Mouse (Mus musculus) fibroblast of lung, adult 2 months (primary cell): ENCODE results near the gene Sost.

Experiments used
- DNase-seq: peaks from one replicate; pipeline ENCODE4 v3.0.0-alpha.2; 2011; ENCODE audit warnings: low read depth

The Sost gene

DNA sequence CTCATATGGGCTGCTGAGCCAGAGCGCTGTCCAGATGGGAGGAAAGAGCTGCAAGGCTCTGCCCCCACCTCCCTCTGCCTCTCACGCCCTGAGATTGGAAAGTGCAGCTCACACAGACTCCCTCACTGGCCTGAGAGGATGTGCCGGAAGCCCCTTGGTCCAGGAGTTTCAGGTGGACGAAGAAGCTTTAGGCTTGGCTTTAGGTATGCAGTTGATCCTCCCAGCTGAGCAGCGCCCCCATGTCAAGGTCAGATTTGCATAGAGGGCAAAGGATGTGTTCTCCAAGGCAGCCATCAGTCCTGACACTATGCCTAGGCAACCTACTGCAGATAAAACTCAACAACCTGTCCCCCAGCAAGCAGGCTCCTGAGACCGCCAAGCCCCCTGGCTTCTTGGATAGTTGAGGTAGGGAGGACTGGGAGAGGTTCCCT lies 16.2 kb upstream of the Sost start:
- DNase-seq, result no peak

DNA sequence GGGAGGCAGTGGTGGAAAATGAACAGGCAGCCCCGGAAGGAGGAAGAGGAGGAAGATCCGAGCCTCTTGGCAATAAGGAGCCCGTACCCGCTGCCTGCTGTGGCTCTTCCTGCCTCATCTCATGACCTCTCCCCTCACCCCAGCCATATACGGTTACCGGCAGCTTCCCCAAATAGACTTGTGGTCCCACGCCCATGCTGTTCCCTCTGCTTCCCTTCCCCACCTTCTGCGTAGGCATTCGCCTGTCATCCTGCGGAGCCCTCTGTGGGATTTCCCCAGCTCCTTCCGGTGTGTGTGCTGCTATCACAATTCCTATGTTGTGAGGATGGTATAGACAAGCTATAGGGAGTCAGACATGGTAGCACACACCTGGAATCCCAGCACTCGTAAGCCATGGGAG lies 15.0 kb upstream of the Sost start:
- no peak for DNase-seq

DNA sequence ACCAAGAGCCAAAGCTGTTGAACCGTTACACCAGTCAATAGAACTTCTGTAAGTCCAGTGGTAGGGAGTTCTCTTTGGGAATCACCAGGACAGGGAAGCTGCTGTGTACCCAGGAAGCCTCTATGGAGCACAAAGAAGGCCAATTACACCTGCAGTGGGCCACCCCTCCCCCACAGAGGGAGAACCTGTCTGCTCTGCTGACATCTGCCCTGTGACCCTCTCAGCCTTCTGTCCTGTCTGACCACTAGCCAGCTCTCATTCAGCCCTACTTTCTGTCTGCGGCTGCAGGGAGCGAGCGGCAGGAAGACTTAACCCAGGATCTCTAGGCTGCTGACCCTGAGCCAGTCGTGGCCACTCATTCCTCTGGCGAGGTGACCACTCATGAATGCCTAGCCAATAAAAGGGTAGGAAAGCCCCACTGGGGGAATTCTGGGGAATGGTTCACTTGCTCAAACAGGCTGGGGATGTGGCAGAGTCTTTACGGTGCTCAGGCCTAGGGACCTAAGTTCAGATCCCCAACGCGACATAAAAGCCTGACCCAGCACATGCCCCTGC lies 13.9 kb upstream of the Sost start:
- DNase-seq, result no peak

DNA sequence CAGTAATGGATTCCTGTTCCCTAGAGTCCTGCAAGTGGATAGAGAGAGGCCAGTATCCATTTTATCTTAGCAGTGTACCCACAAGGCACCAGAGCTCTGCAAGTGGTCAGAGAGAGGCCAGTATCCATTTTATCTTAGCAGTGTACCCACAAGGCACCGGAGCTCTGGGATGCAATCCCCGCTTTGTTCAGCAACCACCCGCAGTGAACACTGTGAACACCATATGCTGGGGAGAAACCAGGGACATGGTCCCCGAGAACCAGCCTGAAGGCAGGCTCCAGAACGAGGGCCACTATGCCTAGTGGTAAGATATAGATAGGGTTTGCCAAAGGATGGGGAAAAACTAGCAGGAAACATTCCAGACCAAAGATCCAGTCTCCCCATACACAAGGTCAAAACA lies 12.3 kb upstream of the Sost start:
- DNase-seq, result no peak

DNA sequence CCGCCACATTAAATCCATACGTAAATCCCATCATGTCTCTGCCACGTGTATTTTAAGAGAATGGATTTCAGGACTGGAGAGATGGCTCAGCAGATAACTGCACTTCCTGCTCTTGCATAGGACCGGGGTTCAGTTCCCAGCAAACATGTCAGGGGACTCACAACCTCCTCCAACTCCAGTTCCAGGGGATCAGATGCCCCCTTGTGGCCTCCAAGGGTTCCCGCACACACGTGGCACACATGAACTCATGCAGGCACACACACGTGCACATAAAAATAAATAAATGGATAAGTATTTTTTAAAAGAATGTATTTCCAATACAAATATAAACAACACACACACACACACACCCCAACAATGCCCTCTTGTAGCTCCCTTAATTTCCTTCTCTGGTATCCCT lies 10.1 kb upstream of the Sost start:
- DNase-seq, result no peak

DNA sequence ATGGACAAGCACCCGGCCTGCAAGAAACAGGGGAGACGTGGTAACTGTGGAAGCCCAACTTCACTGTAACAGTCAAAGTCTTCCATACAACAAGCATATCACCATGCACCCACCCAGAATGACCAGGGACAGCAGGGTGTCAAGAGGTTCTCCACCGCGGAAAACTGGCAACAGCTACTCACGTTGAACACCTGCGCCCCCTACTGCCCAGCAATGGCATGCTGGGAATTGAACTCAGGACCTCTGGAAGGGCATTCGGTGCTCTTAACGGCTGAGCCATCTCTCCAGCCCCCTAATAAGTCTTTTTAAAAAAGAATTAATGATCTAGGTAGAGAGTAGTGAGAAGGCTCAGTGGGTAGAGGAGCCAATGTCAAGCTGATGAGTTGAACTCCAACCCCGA lies 8.1 kb upstream of the Sost start:
- no peak for DNase-seq

DNA sequence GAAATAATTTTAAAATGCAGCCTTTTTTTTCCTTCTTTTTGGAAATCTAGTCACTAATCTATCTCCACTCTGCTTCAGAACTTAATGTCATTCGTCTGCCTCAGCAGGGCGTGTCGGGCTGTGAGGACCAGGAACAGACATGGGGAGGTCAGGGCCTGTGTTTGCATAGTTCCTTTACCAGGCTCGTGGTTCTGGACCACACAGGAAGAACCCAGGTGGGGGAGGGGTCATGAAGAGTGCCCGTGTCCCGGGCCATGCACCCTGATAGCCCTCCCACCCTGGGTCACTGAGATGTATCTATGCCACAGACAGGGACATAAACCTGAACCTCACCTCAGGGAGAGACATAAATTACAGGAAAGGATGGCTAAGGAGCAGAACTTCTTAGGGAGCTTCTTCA lies 7.4 kb upstream of the Sost start:
- DNase-seq, result no peak

DNA sequence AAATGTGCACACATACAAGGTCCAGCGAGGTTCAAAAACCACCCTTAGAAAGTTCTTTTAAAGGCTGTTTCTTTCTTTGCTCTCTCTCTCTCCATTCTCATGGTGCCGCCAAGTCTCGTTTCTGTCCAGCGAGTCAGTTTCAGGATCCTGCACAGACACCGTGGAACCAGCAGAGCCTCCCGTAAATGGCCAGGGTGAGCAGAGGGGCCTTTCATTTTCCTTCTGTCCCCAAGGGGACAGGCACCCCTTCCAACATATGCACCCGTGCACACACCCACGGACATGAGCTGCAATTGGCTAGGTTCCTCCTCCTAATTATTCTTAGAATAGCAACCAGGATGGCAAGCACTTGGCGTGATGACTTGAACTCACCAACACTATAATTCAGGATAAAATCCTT lies 6.7 kb upstream of the Sost start:
- DNase-seq, result no peak

DNA sequence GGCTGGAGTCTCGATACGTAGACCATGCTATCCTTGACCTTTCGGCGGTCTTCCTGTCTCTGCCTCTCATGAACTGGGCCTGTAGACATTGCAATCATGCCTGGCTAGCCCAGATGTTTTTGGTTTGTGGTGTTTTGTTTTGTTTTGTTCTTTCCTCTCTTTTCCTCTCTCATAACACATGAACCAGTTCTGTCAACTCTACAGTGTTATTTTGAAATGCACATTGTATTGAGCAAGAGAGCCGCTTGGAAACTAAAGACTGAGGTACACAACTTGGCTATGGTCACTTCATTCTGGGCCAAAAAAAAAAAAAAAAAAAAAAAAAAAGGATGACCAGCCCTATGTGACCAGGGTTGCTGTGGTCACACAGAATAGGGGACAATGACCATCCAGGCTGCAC lies 5.8 kb upstream of the Sost start:
- DNase-seq, result no peak

DNA sequence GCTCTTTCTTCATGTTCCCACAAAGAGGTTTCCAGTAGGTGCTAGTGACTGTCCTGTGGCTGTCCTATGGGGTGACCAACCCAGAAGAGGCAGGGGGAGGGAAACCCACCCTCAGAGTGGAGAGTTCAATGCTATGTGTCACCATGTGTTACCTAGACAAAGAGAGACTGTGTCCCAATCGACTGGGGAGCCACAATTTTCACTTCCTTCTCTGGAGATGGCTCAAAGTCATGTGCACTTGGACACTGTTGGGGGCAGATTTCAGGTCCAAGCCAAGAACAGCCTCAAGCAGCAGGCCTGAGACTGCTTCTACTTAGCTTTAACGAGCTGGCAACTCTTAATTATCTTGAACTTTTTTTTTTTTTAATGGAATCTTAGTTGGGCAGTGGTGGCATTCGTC lies 5.3 kb upstream of the Sost start:
- DNase-seq, result no peak

DNA sequence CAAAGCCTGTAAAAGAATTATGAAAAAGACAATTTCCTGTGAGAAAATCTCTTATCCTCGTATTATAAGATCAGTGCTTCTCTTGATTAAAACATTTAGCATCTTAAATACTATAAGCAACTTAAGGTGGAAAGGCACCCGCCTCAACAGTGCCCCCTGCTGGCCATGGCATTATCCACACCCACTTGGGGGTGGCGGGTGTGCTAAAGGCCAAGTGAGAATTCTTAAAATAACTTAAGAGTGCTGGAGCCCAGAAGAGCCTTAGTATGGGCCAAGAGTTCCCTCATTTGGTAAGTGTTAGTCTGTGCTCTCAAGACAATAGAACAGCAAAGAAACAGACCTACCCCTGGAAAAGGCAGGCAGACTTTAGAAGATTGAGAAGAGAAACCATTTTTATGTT lies 4.6 kb upstream of the Sost start:
- DNase-seq, result no peak

DNA sequence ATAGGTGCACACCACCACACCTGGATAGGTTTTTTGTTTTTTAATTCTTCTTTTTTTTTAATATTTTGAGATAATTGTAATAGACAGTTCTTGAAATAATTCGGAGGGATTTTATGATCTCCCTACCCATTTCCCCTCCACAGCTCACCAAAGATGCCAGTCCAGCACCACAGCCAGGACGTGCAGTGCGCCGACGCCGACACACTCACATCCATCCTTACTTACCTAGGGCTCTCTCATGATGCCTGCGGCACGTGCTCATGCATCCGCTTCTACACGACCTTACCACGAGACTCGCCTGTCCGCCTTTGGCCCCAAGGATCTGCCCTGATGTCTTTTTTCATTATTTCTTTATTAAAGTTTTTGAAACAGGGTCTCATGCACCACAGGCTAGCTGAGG lies 3.0 kb upstream of the Sost start:
- no peak for DNase-seq

DNA sequence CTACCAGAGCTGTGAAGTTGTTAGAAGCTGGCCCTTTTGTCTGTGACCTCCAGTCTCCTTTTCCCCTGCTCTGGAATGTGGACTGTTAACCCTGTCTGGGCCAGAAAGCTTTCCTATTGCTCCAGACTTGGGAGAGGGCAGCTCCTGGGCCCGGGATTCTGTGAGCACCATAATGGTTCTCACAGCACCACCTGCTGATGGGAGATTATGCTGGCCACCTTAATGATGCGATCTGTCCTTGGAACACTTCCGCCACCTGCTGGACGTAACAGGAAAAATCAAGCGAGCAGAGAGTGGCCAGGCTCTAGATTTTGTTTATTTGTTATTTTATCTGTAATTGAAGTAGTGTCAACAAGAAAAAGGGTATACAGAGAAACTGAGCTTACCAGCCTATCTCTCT lies 2.0 kb upstream of the Sost start:
- DNase-seq, result peak; percentile 58

DNA sequence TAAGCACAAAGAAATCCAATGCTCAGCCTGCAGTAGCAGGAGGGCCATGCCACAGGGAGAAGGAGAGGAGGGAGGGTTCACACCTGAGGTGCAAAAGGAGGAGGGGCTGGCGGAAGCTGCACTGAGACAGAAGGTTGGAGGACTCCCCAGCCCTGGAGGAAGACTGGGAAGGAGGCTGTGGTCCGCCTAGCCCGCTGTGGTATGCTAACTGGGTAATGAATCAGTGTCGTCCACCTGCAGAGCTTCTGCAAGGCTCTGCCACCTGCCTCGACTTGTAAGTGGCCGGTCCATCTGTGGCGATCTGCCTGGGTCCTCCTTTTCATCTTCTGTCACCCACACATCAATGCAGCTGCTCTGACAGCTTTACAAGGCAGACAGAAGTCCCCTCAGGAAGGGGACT lies 1.5 kb upstream of the Sost start:
- no peak for DNase-seq

DNA sequence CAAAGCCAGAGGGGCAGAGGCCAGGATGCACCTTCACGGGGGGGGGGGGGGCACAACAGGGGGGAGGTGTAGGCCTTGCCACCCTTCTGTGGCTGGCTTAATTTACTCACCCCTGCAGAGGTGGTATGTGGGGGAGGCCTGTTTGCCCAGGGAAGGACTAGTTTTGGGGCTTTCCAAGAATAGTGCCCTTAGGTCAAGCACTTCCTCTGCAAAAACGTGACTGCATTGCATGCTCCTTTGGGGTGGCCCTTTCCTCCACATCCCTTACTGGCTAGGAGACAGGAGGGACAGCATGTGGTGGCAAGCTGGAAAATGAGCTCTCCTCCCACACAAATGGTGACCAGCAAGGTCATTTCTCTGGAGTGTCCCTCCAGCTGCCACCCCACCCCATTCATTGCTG lies 1.3 kb downstream of the Sost start:
- no peak for DNase-seq

DNA sequence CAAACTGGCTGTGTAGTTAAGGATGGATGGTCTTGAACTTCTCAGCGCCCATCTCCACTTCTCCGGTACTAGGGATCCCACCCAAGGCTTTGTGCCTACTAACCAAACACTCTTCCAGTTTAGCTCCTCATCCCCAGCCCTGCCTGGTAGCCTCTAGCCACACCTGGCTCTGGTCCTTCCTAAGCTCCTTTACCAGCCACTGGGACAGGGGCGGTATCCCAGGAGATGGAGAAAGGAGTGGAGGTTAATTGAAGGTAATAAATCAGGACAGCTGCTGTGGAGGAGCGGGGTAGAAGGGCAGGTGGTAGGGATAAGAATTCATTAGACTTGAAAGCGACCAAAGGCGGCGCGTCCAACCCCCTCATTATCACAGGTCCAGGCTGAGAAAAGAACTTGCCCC lies 2.2 kb downstream of the Sost start:
- DNase-seq, result no peak

DNA sequence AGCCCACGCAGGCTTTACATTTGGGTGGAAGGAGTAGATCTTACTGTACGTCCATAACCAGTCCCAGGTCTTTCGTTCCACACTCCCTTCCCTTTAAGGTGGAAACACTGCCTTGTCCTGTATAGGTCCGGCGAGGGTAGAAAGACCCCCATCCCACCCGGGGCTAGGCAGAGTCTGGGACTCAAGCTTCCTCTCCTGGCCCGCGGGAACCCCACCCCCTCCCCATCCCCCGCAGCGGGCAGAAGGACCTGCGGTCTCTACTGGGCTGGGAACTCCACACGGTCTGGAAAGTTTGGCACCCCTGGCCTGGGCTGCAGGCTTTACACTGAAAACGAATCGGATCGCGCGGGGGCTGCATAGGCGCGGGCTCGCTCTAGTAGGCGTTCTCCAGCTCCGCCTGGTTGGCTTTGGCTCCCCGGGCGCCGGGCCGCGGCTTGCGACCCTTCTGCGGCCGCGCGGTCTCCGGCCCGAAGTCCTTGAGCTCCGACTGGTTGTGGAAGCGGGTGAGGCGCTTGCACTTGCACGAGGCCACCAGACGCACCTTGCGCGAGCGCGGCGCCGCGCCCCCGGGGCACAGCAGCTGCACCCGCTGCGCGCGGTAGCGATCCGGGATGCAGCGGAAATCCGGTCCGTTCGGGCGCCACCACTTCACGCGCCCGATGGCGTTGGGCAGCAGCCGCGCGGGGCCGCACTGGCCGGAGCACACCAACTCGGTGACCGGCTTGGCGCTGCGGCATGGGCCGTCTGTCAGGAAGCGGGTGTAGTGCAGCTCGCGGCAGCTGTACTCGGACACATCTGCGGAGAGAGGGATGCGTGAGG lies 3.1 kb downstream of the Sost start:
- no peak for DNase-seq

DNA sequence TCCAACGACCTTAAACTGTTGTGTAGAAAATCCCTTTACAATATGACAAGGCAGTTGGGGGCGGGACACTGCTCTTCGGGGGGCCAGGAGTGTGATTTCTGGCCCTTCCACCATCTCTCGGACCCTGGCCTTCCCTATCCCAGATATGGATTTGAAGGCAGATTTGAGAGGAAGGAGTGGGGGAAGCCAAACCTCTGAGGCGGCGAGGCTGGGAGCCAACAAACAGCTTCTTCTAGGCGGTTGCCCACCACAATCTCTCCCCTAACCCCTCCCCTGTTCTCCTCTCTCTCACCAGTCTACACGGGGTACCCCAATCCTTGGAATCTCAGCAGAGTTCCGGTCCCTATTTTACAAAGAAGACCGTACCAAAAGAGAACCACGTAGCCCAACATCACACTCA lies 3.8 kb downstream of the Sost start:
- no peak for DNase-seq

DNA sequence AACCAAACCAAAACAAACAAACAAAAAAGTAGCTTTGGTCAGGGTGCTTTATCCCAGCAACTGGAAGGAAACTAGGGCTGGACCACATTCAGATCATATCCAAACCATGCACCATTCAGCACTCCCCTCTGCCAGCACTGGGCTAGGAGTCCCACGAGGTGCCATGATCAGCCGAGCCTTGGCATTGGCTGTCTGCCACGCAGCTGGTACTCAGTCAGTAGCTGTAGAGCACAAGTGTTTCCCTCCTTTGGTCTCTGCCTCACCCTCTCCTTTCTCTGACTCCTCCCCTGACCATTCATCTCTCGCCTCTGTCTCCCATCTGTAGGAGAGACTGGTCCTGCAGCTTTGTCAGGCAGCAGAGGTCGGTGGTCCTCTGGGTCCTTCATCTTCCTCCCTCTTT lies 9.3 kb downstream of the Sost start:
- no peak for DNase-seq

DNA sequence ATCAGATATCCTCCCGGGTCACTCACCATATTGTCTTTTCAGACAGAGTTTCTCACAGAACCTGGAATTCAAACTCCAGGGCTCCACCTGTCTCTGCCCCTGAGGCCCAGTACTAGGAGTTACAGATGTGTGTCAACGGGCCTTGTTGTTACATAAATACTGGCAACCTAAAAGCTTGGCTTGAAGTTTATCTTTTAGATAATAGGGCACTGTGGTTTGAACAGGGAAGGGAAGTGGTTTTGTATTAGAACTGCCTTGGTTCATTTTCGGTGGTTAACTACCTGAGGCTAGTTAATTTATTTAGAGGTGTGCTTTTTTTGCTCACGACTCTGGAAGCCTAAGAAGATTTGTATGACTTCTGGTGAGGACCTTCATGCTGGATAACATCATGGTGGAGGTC lies 13.4 kb downstream of the Sost start:
- no peak for DNase-seq

DNA sequence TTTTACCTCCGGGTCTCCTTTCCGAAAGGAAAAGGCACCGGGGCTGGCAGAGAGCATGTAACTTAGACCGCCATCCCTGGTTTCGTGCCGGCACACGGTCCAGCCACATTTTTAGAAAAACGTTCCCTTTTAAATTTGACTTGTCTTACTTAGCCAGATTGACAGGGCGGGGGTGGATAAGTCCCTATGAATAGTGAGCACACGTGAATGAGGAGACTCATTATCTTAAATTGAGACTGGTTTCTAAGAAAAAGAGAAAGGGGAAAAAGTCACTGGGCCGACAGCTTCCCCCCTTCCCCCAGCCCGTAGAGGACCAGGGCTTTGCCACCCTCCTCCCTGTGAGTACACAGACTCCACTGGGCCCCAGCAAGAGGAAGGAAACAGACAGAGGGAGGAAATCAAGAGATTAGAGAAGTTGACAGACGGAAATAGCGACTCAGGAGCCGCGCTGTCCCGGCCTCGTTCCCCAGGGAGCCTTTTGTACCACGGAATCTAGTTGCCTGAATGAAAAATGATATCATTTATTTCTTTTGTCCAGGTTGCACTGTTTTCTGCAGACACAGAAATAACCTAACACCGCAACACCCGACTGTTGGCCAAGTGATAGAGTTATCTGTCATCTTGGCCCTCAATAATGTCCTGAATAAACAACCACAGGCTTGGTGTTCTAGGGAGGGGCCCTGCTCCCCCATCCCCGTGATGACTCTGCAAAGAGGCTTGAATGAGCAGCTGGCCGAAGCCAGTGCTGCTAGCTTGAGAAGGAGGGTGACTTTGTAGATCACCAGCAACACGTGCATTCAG lies 14.1 kb downstream of the Sost start:
- no peak for DNase-seq

DNA sequence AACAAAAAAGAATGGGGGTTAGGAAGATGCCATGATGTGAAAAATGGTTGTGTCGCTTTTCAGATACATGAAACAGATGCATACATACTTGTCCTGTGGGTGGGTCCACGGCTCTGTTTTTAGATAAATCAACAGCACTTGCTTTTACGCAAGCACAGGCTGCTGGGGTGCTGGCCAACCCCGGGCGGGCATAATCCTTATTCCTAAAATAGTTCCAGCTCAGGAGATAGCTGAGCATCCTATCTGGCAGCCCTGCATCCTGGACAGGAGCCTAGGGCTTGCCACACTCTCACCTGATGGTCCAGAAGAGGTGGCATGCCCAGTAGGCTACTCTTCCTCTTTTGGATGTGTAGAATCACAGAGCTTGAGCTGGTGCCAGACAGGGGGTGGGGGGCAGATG lies 16.8 kb downstream of the Sost start:
- DNase-seq, result no peak

DNA sequence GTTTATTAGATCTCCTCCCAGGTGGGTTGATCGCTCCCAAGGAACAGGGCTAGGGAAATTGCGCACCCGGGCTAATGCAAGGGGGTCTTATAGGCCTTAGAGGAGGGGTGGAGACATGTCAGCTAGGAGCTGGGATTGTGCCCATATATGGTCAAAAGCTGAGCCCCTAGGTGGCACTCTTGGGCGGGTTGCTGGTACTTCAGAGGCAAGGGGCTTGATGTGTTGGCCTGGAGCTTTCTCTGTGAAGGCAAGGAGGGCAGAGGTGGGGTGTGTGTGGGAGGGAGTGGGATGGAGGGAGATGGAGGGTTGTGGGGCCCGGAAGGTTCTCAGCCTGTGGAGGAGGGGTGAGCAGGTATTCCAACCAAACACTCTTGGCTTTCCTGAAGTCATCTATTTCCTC lies 20.3 kb downstream of the Sost start:
- DNase-seq, result no peak
